Mouse (Mus musculus) neural tube, embryonic 12.5 days (tissue): ENCODE measurements around the gene Bri3. TPM values are rescaled to one million over a fixed set of nuclear protein-coding genes. Genes with fewer than 3 reads are reported as not detected.
A peak's percentile ranks its signal among the peaks of the same experiment; 100 is the strongest.

Source experiments
- ATAC-seq: fragments of 200-750 bp; cut with Nextera tagmentation; 2 replicates; pipeline ENCODE4 v1.8.0; 2017; ENCODE audit warnings: low read depth, mild to moderate bottlenecking, moderate TSS enrichment, moderate library complexity; ENCODE audit not compliant: low FRiP score
- H3K27ac ChIP-seq: fragments of 300-500 bp; sonication (generic); 2 replicates; pipeline ENCODE4 v1.5.1; 2016
- H3K27me3 ChIP-seq: fragments of 300-500 bp; sonication (generic); replicated peaks from 2 replicates; pipeline ENCODE4 v1.6.1; 2016; ENCODE audit warnings: mild to moderate bottlenecking
- H3K36me3 ChIP-seq: fragments of 300-500 bp; sonication (generic); 2 replicates; pipeline ENCODE4 v1.6.1; 2016; ENCODE audit warnings: mild to moderate bottlenecking
- H3K4me1 ChIP-seq: fragments of 300-500 bp; sonication (generic); 2 replicates; pipeline ENCODE4 v1.6.1; 2016
- H3K4me2 ChIP-seq: fragments of 300-500 bp; sonication (generic); replicated peaks from 2 replicates; pipeline ENCODE4 v1.6.1; 2016; ENCODE audit warnings: mild to moderate bottlenecking
- H3K4me3 ChIP-seq: fragments of 300-500 bp; sonication (generic); 2 replicates; pipeline ENCODE4 v1.5.1; 2016
- H3K9ac ChIP-seq: fragments of 300-500 bp; sonication (generic); 2 replicates; pipeline ENCODE4 v1.6.1; 2016; ENCODE audit warnings: mild to moderate bottlenecking
- H3K9me3 ChIP-seq: fragments of 300-500 bp; sonication (generic); 2 replicates; pipeline ENCODE4 v1.6.1; 2016; ENCODE audit warnings: mild to moderate bottlenecking
- WGBS: fragments of 180-500 bp; shearing (Covaris S2); methylation state at CpG from one replicate; pipeline ENCODE4 v1.1.7; 2016; 5-methylcytosine and 5-hydroxymethylcytosine counted together
- polyA plus RNA-seq: library from polyadenylated mRNA; unstranded; fragments of >200 nt; fragmentation: Nextera tagmentation; extraction: Ambion mirVana; gene quantifications from 2 replicates; pipeline ENCODE4 v1.2.1, GENCODE M21; 2016

The Bri3 gene
- polyA plus RNA-seq, 1 experiment from 2014 or later, result 148 TPM

DNA sequence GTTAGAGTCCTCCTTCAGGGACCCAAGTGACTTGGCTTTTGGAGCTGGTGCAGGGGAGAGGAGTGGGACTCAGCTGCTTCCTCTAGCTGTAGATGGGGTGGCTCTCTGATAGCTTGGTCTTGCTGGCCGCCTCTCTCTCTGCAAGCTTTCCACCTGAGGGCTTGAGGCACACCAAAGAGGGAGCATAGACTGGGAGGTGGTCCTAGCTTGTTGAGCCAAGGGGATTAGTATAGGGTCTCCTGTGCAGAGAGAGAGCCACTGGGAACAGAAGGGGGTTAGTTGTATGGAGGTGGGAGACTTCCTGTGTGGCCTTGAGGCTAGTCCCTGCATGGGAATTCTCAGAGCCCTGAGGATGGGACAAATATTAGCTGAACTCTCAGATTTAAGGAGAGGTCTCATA, 12.7 kb downstream of the Bri3 start:
- no peaks in the 10 kb centered on the region for H3K27me3 ChIP-seq
- 0 out of 2 replicates have a peak overlapping the region, but pooled peaks have one; percentile 20 for H3K27ac ChIP-seq
- no peaks in the 10 kb centered on the region for H3K9me3 ChIP-seq
- ATAC-seq, result no peak
- peaks cover 40% of the 10 kb centered on the region for H3K4me1 ChIP-seq
- peaks cover 11% of the 10 kb centered on the region; the same call in 1 of the 2 replicates for H3K36me3 ChIP-seq
- H3K4me3 ChIP-seq, result peak overlapping the region; percentile 99
- peak overlapping the region; percentile 96 for H3K9ac ChIP-seq
- H3K4me2 ChIP-seq, result peak overlapping the region; percentile 88
- 42% methylated on average over 1 of the region's 1 CpGs for WGBS

GRCm38 (mm10) chr5:144257451-144258110, 13.3 kb downstream of the Bri3 start:
- Histone ChIP-seq H3K4me2 (peak overlapping the region; percentile 88), H3K27me3 (no peaks in the 10 kb centered on the region), H3K4me1 (peaks cover 40% of the 10 kb centered on the region), H3K9ac (peak overlapping the region; percentile 96), H3K27ac (0 out of 2 replicates have a peak overlapping the region, but pooled peaks have one; percentile 20), H3K9me3 (no peaks in the 10 kb centered on the region), H3K36me3 (peaks cover 11% of the 10 kb centered on the region; the same call in 1 of the 2 replicates), H3K4me3 (peak overlapping the region; percentile 99)
- 79% methylated on average over 3 of the region's 3 CpGs for WGBS
- ATAC-seq, result no peak

- WGBS, result 55% methylated on average over 14 of the region's 14 CpGs
- no peak for ATAC-seq
- Histone ChIP-seq H3K4me2 (peak overlapping the region; percentile 88), H3K9ac (peak overlapping the region; percentile 96), H3K9me3 (no peaks in the 10 kb centered on the region), H3K4me3 (no peak overlapping the region; the same call in 1 of the 2 replicates), H3K27me3 (no peaks in the 10 kb centered on the region), H3K36me3 (peaks cover 15% of the 10 kb centered on the region), H3K27ac (no peak overlapping the region), H3K4me1 (peaks cover 40% of the 10 kb centered on the region)
Measured at GRCm38 (mm10) chr5:144258131-144258611, 13.9 kb downstream of the Bri3 start.

GRCm38 (mm10) chr5:144258687-144259086, 14.4 kb downstream of the Bri3 start:
- WGBS, result 21% methylated on average over 2 of the region's 2 CpGs
- ATAC-seq, result no peak
- Histone ChIP-seq H3K9ac (peak overlapping the region; percentile 96; the same call in 1 of the 2 replicates), H3K4me1 (peaks cover 40% of the 10 kb centered on the region), H3K9me3 (no peaks in the 10 kb centered on the region), H3K4me3 (no peak overlapping the region), H3K27ac (no peak overlapping the region), H3K27me3 (no peaks in the 10 kb centered on the region), H3K36me3 (peaks cover 18% of the 10 kb centered on the region), H3K4me2 (peak overlapping the region; percentile 88)

GRCm38 (mm10) chr5:144259228-144259627, 15.0 kb downstream of the Bri3 start:
- WGBS, result 77% methylated on average over 6 of the region's 6 CpGs
- Histone ChIP-seq H3K36me3 (peaks cover 18% of the 10 kb centered on the region), H3K27ac (no peak overlapping the region), H3K27me3 (no peaks in the 10 kb centered on the region), H3K4me1 (peaks cover 40% of the 10 kb centered on the region), H3K9me3 (no peaks in the 10 kb centered on the region), H3K9ac (0 out of 2 replicates have a peak overlapping the region, but pooled peaks have one; percentile 96), H3K4me3 (no peak overlapping the region), H3K4me2 (peak overlapping the region; percentile 88)
- ATAC-seq, result no peak

GRCm38 (mm10) chr5:144260464-144260863, 16.2 kb downstream of the Bri3 start:
- Histone ChIP-seq H3K27me3 (no peaks in the 10 kb centered on the region), H3K9ac (no peak overlapping the region), H3K4me1 (peaks cover 35% of the 10 kb centered on the region), H3K4me3 (no peak overlapping the region), H3K36me3 (peaks cover 28% of the 10 kb centered on the region), H3K27ac (no peak overlapping the region), H3K4me2 (no peak overlapping the region), H3K9me3 (no peaks in the 10 kb centered on the region)
- WGBS, result 87% methylated on average over 8 of the region's 8 CpGs
- no peak for ATAC-seq

GRCm38 (mm10) chr5:144261309-144261708, 17.1 kb downstream of the Bri3 start:
- WGBS, result 84% methylated on average over 9 of the region's 9 CpGs
- H3K36me3 ChIP-seq, result peaks cover 32% of the 10 kb centered on the region
- H3K4me1 ChIP-seq, result peaks cover 35% of the 10 kb centered on the region

DNA sequence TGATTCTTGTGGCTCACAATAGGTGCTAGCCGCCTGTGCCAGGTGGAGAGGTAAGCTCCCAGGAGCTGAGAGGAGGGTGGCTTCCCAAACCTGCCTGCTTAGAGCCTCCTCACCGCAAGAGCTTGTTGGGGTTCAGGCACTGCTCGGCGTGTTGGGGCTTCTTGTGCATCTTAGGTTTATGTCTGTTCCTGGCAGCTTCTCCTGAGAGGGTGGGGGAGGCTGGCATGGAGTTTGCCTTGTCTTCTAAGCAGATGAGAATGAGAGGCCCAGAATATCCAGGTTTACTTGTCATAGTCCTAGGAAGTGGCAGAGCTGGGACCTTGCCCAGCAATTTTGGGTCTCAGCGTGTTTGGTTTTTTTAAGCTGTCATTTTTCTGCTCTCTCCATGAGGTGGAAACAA, 17.6 kb downstream of the Bri3 start:
- H3K36me3 ChIP-seq, result peaks cover 37% of the 10 kb centered on the region

More at GRCm38 (mm10) chr5:144261309-144261708, 17.1 kb downstream of the Bri3 start:
- H3K9me3 ChIP-seq, result no peaks in the 10 kb centered on the region
- H3K27me3 ChIP-seq, result no peaks in the 10 kb centered on the region
- H3K4me3 ChIP-seq, result no peak overlapping the region
- no peak overlapping the region for H3K9ac ChIP-seq
- no peak overlapping the region for H3K27ac ChIP-seq
- H3K4me2 ChIP-seq, result no peak overlapping the region
- no peak for ATAC-seq

GRCm38 (mm10) chr5:144263082-144263481, 18.8 kb downstream of the Bri3 start:
- H3K4me3 ChIP-seq, result no peak overlapping the region
- no peak overlapping the region for H3K27ac ChIP-seq
- 80% methylated on average over 9 of the region's 9 CpGs for WGBS
- no peaks in the 10 kb centered on the region for H3K9me3 ChIP-seq
- H3K36me3 ChIP-seq, result peaks cover 42% of the 10 kb centered on the region
- no peak overlapping the region for H3K4me2 ChIP-seq
- H3K9ac ChIP-seq, result no peak overlapping the region
- no peak for ATAC-seq
- H3K4me1 ChIP-seq, result peaks cover 17% of the 10 kb centered on the region
- H3K27me3 ChIP-seq, result no peaks in the 10 kb centered on the region

More for the DNA sequence above, 17.6 kb downstream of the Bri3 start:
- WGBS, result 92% methylated on average over 5 of the region's 5 CpGs
- no peak overlapping the region for H3K27ac ChIP-seq
- H3K27me3 ChIP-seq, result no peaks in the 10 kb centered on the region
- no peak overlapping the region for H3K4me3 ChIP-seq
- H3K4me2 ChIP-seq, result no peak overlapping the region
- H3K9ac ChIP-seq, result no peak overlapping the region
- no peaks in the 10 kb centered on the region for H3K9me3 ChIP-seq
- ATAC-seq, result no peak
- H3K4me1 ChIP-seq, result peaks cover 29% of the 10 kb centered on the region

- Histone ChIP-seq H3K4me1 (peaks cover 13% of the 10 kb centered on the region), H3K9ac (no peak overlapping the region), H3K27ac (no peak overlapping the region), H3K27me3 (no peaks in the 10 kb centered on the region), H3K36me3 (peaks cover 43% of the 10 kb centered on the region), H3K4me3 (no peak overlapping the region), H3K9me3 (no peaks in the 10 kb centered on the region), H3K4me2 (no peak overlapping the region)
- WGBS, result 89% methylated on average over 13 of the region's 13 CpGs
- no peak for ATAC-seq
Measured at GRCm38 (mm10) chr5:144263496-144263895, 19.3 kb downstream of the Bri3 start.

DNA sequence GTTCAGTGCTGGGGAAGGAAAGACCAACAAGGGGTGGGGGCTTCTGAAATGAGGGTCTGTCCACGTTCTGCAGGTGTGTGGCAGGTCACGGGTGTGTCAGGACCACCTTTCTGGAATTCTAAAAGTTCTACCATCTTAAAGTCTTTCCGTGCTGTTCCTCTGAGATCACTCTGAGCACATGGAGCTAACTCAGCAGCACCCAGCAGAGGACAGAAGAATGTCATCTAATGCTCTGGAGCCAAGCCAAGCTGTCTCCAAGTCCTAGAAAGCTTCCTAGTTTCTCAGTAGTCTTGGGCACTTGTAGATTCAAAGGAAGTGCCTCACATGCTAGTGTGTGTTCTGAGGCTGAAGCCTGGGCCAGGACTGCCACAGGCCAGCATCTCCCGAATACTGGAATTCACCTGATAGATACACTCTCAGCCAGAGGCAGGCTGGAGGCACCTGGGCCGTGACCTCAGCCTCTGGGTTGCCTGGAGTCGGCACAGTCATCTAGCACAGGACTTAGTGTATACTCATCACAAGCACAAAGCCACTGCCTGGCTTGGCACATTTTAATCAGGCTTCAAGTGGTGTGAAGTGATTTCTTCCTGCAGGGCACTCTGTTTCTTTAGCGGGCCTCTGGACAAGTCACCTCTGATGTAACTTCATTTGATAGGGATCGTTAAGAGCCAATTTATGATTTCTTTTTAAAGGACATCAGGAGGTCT, 23.5 kb downstream of the Bri3 start:
- WGBS, result 77% methylated on average over 8 of the region's 8 CpGs
- no peaks in the 10 kb centered on the region for H3K4me1 ChIP-seq
- no peaks in the 10 kb centered on the region for H3K27me3 ChIP-seq
- peaks cover 42% of the 10 kb centered on the region for H3K36me3 ChIP-seq
- H3K9ac ChIP-seq, result no peak overlapping the region
- H3K27ac ChIP-seq, result no peak overlapping the region
- no peak overlapping the region for H3K4me2 ChIP-seq
- no peak overlapping the region for H3K4me3 ChIP-seq
- no peak for ATAC-seq
- no peaks in the 10 kb centered on the region for H3K9me3 ChIP-seq

GRCm38 (mm10) chr5:144269926-144270325, 25.7 kb downstream of the Bri3 start:
- ATAC-seq, result no peak
- Histone ChIP-seq H3K9ac (no peak overlapping the region), H3K4me3 (no peak overlapping the region), H3K27me3 (no peaks in the 10 kb centered on the region), H3K27ac (no peak overlapping the region), H3K4me1 (no peaks in the 10 kb centered on the region), H3K4me2 (no peak overlapping the region), H3K36me3 (peaks cover 28% of the 10 kb centered on the region), H3K9me3 (no peaks in the 10 kb centered on the region)
- 93% methylated on average over 7 of the region's 7 CpGs for WGBS
